Mouse (Mus musculus) left cerebral cortex, postnatal 36 days (tissue): Measurements from ENCODE around the gene Fam13c. TPM values are rescaled to one million over a fixed set of nuclear protein-coding genes. Genes with fewer than 3 reads are reported as not detected.

Experiments used
- DNase-seq, 2 experiments: peaks; one replicate each; pipeline ENCODE4 v3.0.0; 2021 to 2022; ENCODE audit warnings: low spot score in 2 of 2, mixed read lengths in 1 of 2
- intact Hi-C: fragments of 180-260 bp; cut with DNase I; formaldehyde crosslinking; loops from one replicate; pipeline ENCODE4 v1.15.1; 2025
- total RNA-seq, 2 experiments: library from RNA; stranded (reverse); gene quantifications; 2 replicates each; pipeline ENCODE4 v1.2.3; 2021

Gene Fam13c
- total RNA-seq, 2 experiments from 2014 or later = 52.7 to 59.2 TPM

GRCm38 (mm10) chr10:70449206-70449605, 8.9 kb downstream of the Fam13c start:
- DNase-seq = no peak
- intact Hi-C loops = no loop called here

GRCm38 (mm10) chr10:70455886-70456305, 15.6 kb downstream of the Fam13c start:
- intact Hi-C loops = loop anchor here (5.0 kb wide), 1 partner anchor 76 kb away; no protein-coding TSS in a partner anchor
- peak; percentile 59 to 70 for DNase-seq

DNA sequence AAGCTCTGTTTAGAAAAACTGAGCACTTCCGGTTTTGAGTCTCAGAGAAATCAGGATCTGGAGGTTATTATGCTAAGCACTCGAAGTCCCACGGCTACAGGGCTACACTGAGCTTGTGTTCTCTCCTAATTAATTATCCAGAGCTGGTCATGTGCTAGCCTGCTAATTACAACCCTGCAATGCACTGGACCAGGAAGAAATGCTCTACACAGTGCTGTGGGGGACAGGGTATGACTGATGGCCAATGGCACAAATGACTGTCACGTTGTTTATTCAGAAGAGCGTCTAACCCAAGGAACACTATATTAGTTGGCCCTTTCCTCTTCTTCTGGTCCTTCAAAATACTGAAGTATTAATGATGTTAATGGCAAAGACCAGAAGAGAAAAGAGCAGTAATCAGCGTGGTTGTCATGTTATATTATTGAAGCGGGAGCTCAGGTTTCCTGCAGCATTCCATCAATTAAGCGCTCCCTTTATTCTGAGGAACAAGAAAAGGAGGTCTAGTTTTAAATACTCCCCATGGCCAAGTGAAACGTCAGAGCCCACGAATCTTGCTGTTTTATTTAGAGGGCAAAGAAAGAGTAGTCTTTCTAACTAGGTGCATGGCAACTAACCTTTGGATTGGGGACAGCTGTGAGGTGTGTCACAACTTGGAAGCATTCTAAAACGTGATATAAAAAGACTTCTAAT, 18.4 kb downstream of the Fam13c start:
- no peak for DNase-seq
- intact Hi-C loops = loop anchor here (5.0 kb wide), 1 partner anchor 74 kb away; no protein-coding TSS in a partner anchor

- intact Hi-C loops = no loop called here
- no peak for DNase-seq
Measured at GRCm38 (mm10) chr10:70465638-70466037, 25.4 kb downstream of the Fam13c start.

DNA sequence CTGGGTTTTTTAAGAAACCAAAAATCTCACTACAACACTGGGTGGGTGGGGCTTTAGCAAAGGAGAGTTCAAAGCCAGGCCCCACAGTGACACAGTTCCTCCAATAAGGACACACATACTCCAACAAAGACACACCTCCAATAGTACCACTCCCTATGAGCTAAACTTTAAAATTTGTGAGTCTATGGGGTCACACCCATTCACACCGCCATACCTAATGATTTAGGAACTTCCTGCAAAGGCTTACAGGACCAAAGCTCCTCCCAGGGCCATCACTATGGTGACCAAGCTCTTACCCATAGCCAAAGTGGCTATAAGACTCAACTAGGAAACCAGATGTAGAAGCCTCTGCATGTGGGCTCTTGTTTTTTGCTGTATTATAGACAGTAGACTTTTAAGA, 30.6 kb downstream of the Fam13c start:
- intact Hi-C loops = no loop called here
- no peak for DNase-seq

- no peak for DNase-seq
- intact Hi-C loops = no loop called here
Measured at GRCm38 (mm10) chr10:70477741-70478145, 37.5 kb downstream of the Fam13c start.

GRCm38 (mm10) chr10:70483736-70484135, 43.5 kb downstream of the Fam13c start:
- DNase-seq = no peak
- intact Hi-C loops = no loop called here

- intact Hi-C loops = loop anchor here (5.0 kb wide), 1 partner anchor 42 kb away; the partner anchor contains the start of gene Fam13c
- DNase-seq = no peak
Measured at GRCm38 (mm10) chr10:70484568-70485286, 44.4 kb downstream of the Fam13c start.

DNA sequence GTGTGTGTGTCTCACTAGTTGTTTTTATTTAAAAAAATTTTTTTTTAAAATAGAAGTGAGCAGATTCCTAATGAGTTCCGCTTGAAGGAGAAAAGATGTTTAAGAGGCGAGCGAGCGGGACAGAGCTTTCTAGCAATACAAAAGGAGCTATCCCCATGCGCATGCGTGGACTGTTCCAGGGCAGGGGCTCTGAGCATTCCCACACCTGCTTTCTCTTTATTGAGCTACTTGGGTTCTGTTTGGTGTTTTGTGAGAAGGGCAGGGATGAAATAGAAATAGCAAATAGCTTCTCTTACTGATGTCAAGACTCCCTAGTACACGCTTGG, 45.0 kb downstream of the Fam13c start:
- intact Hi-C loops = loop anchor here (5.0 kb wide), 1 partner anchor 43 kb away; the partner anchor contains the start of gene Fam13c

GRCm38 (mm10) chr10:70486651-70487050, 46.4 kb downstream of the Fam13c start:
- no peak for DNase-seq
- intact Hi-C loops = loop anchor here (5.0 kb wide), 1 partner anchor 44 kb away; the partner anchor contains the start of gene Fam13c

More for the DNA sequence above, 45.0 kb downstream of the Fam13c start:
- no peak for DNase-seq

DNA sequence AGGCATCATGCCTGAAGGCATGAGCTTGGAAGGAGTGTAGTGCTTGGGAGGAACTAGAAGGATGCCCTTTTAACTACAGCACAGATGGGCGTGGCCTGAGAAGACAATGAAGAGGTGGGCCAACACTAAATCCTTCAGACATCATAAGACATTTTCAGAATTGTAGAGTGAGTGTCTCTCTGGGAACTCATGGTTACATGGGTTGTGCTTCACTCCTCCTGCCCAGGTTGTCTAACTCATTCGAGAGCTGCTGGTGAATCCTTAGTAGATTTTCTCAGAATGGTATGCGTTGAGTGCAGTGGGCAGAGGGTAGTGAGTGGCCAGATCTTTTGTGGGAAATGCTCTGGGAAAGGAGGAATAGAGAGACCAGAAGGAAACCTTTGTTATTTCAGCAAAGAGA, 53.6 kb downstream of the Fam13c start:
- intact Hi-C loops = no loop called here
- no peak for DNase-seq

DNA sequence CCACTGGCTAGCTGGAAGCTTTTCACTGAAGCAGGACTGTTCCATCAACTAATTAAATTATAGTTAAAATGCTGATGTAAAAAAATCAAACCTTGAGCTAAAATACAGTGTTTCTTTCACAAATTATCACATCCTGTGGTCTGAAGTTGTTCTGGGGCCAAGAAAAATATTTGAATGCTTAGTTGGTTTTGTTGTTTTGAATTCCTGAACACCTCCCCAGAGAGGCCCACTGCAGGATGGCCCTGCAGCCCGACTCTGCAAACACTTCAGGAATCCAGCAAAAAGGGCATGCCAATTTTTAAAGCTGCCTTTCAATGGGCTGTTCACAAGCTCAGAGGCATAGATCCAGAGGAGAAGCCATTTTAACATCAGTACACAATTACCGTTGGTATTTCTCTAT, 54.2 kb downstream of the Fam13c start:
- intact Hi-C loops = no loop called here
- no peak for DNase-seq

DNA sequence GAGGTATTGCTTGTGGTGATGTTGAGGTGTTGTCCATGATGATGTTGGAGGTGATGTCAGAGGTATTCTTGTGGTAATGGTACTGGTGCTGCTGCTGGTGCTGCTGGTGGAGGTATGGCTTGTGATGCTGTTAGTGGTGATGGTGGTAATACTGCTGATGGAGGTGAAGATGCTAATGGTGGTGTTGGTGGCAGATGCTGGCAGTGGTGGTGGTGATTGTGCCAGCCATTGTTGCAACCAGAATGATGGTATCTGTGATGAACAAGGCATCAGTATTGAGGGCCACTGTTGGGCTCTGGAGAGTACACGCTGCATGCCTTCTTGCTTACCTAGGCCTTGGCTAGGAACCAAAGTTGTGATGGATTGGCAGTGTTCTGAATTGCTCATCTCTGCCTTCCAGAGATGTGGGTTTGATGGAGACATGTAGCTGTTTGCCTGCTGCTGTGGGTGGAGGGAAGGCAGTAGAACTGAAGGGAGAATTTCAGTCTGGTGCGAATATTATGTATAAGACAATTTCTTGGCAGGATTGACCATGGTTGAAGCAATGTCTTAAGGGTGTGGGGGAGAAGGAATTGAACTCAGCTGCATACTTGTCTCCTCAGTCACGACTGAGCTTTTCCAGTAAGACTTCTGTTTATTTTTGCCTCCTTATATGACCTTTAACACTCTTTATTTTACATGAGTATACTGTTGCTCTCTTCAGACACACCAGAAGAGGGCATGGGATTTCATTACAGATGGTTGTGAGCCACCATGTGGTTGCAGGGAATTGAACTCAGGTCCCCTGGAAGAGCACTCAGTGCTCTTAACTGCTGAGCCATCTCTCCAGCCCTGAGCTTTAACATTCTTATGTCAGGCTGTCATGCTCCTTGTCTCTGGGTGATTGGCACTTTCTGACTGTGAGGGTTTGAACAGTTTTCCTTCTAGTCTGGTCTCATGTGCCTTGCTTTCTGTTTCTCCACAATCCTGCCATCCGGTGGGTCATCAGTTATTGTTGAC, 55.1 kb downstream of the Fam13c start:
- intact Hi-C loops = no loop called here
- no peak for DNase-seq

- DNase-seq = no peak
- intact Hi-C loops = no loop called here
Measured at GRCm38 (mm10) chr10:70496938-70497337, 56.7 kb downstream of the Fam13c start.

DNA sequence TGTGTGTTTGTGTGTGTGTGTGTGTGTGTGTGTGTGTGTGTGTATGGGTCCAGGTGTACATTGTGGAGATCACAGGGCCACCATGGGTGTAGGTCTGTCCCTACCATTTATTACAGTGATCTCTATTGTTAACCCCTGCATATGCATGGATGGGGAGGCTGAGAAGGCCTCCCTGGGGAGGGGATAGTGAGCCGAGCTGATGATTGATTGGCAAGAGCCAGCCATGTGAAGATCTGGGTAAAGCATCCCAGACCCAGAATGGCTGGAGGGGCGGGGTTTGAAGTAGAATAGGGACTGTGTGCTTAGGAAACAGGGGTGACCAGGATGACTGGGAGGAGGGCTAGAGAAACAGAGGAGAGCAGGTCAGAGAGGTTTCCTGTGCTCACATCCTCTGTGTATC, 58.0 kb downstream of the Fam13c start:
- no peak for DNase-seq
- intact Hi-C loops = no loop called here

DNA sequence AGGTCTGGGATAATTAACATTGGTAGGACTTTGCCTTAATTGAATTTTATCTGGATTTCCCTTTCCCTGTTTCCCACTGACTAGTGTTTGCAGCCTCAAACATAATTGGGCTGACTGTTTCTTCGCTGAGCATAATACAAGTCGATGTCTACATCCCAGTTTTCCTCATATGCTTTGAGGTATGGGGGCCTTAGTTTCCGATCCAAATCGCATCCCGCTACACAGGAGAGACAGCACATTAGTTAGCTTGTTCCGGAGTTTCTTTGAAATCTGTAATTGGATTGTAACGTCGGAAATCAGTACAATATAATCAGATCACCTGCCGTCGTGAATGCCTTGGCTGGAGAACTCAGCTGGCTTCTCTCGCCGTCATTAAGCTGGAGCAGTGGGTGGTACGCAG, 59.0 kb downstream of the Fam13c start:
- no peak for DNase-seq
- intact Hi-C loops = no loop called here

DNA sequence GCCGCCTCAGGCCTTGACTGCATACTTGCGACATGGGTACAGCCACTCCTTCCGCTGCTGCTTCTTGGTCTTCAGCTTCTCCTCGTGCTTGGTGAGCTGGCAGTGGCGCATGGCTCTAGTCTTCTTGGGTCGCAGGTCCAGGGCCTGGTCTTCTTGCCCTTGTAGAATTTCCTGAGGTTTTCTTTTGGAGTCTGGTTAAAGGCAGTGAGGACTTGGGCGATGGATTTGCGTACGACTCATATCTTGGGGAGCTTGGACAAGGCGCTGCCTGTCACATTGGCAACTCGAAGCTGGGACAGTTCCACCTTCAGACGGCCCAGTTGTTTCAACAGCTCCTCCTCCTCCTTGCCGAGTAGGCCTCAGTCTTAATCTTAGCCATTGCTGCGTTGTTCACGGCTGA, 64.6 kb downstream of the Fam13c start:
- no peak for DNase-seq
- intact Hi-C loops = loop anchor here (5.0 kb wide), 1 partner anchor 138 kb away; no protein-coding TSS in a partner anchor

- DNase-seq = no peak
- intact Hi-C loops = loop anchor here (5.0 kb wide), 1 partner anchor 138 kb away; no protein-coding TSS in a partner anchor
Measured at GRCm38 (mm10) chr10:70505395-70505794, 65.1 kb downstream of the Fam13c start.

DNA sequence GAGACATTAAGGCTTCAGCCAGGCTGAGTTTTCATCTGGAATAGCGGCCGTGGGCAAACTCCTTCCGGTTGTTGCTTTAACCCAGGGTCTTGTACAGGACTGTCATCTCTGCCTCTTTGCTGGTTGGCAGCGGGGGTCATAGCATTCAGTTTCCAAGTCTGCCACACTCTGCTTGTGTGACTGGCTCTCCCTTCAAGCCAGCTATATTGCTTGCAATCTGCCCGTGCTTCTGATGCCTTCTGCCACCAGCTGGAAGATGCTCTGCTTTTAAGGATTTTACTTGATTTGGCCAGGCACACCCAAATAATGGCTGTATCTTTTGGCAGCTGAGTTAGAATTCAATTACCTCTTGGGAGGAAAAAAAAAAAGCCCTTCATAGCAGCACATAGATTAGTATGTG, 65.6 kb downstream of the Fam13c start:
- no peak for DNase-seq
- intact Hi-C loops = loop anchor here (5.0 kb wide), 1 partner anchor 139 kb away; no protein-coding TSS in a partner anchor
